10 mouse cellular contexts compared by ENCODE assay signal in genomic region chr16:44667118-44667517, GRCm38 (mm10). TPM values are rescaled to one million over a fixed set of nuclear protein-coding genes. Genes with fewer than 3 reads are reported as not detected.
DNase-seq lines count a peak whose midpoint lies in the region; ATAC-seq and TF ChIP-seq lines count a peak whose summit lies in the region.
"Had no signal": no experiment of that assay in that cellular context is flagged by ENCODE, and none has a peak within 500 bp of the region (broad histone marks: within the 10 kb centered on the region; RNA-seq: fewer than 3 reads in every experiment).

No protein-coding gene starts in this region.

- no peak overlapping the region for H3K4me3 ChIP-seq in kidney, embryonic 15.5 days (replicated peaks)
- H3K4me3 ChIP-seq in embryonic facial prominence, embryonic 15.5 days (replicated peaks), result no peak overlapping the region
- H3K4me3 ChIP-seq in hindbrain, embryonic 11.5 days (ENCODE audit: low read depth, low read length), result no peak overlapping the region
- no peak overlapping the region for H3K4me3 ChIP-seq in limb, embryonic 15.5 days
- H3K4me3 ChIP-seq in lung, adult 2 months (replicated peaks; ENCODE audit: extremely low read depth, low read depth, low read length), result no peak overlapping the region

- TF ChIP-seq POLR2A in lung, adult 2 months (IDR thresholded peaks at IDR 0.05; ENCODE audit: borderline replicate concordance, extremely low read depth, low read depth, low read length), result no peak

- WGBS in kidney, embryonic 15.5 days, result 23% methylated on average over 6 of the region's 6 CpGs
- WGBS in embryonic facial prominence, embryonic 15.5 days, result 65% methylated on average over 6 of the region's 6 CpGs
- WGBS in hindbrain, embryonic 11.5 days, result 57% methylated on average over 6 of the region's 6 CpGs
- WGBS in limb, embryonic 15.5 days, result 12% methylated on average over 6 of the region's 6 CpGs
- WGBS in lung, adult 2 months, result 68% methylated on average over 6 of the region's 6 CpGs

- peak overlapping the region; percentile 51 for H3K27ac ChIP-seq in kidney, embryonic 15.5 days
- H3K27ac ChIP-seq in embryonic facial prominence, embryonic 15.5 days (replicated peaks), result 0 out of 2 replicates have a peak overlapping the region, but pooled peaks have one; percentile 25
- peak overlapping the region; percentile 48 for H3K27ac ChIP-seq in hindbrain, embryonic 11.5 days (ENCODE audit: low read depth, low read length)
- H3K27ac ChIP-seq in limb, embryonic 15.5 days, result peak overlapping the region; percentile 88

- ATAC-seq in kidney, embryonic 15.5 days (replicated peaks; ENCODE audit: low FRiP score), result no peak
- no peak for ATAC-seq in embryonic facial prominence, embryonic 15.5 days (ENCODE audit: insufficient number of reproducible peaks, low FRiP score, low TSS enrichment, low read depth)
- no peak for ATAC-seq in hindbrain, embryonic 11.5 days (ENCODE audit: low FRiP score)
- no peak for ATAC-seq in limb, embryonic 15.5 days (ENCODE audit: insufficient number of reproducible peaks, low FRiP score, low TSS enrichment, low read depth)

- no peaks in the 10 kb centered on the region for H3K9me3 ChIP-seq in kidney, embryonic 15.5 days (replicated peaks)
- no peaks in the 10 kb centered on the region for H3K9me3 ChIP-seq in embryonic facial prominence, embryonic 15.5 days (replicated peaks)
- H3K9me3 ChIP-seq in hindbrain, embryonic 11.5 days (ENCODE audit: control insufficient read depth, low read length), result no peaks in the 10 kb centered on the region
- H3K9me3 ChIP-seq in limb, embryonic 15.5 days, result no peaks in the 10 kb centered on the region

- H3K9ac ChIP-seq in kidney, embryonic 15.5 days, result no peak overlapping the region
- H3K9ac ChIP-seq in embryonic facial prominence, embryonic 15.5 days, result no peak overlapping the region
- H3K9ac ChIP-seq in hindbrain, embryonic 11.5 days (ENCODE audit: low read depth, low read length), result no peak overlapping the region
- H3K9ac ChIP-seq in limb, embryonic 15.5 days, result no peak overlapping the region

- no peaks in the 10 kb centered on the region for H3K27me3 ChIP-seq in kidney, embryonic 15.5 days
- H3K27me3 ChIP-seq in embryonic facial prominence, embryonic 15.5 days, result no peaks in the 10 kb centered on the region
- no peaks in the 10 kb centered on the region for H3K27me3 ChIP-seq in hindbrain, embryonic 11.5 days (ENCODE audit: control insufficient read depth, insufficient read depth, low read length)
- no peaks in the 10 kb centered on the region for H3K27me3 ChIP-seq in limb, embryonic 15.5 days

- TF ChIP-seq CTCF in lung, adult 2 months (IDR thresholded peaks at IDR 0.05; ENCODE audit: insufficient read depth, low read length), result no peak

- no peak for DNase-seq in kidney, postnatal 10 days
- DNase-seq in hindbrain, embryonic 11.5 days (ENCODE audit: low spot score), result no peak
- DNase-seq in adrenal gland, adult (ENCODE audit: inconsistent age in 2 of 2, low spot score in 1 of 2), result no peak
- no peak for DNase-seq in lung, adult 2 months
- DNase-seq: gastrocnemius, postnatal 25 days; lung, adult 18-20 months; spleen, adult 18-20 months had no signal

- no peaks in the 10 kb centered on the region for H3K36me3 ChIP-seq in kidney, embryonic 15.5 days
- H3K36me3 ChIP-seq in embryonic facial prominence, embryonic 15.5 days, result no peaks in the 10 kb centered on the region
- no peaks in the 10 kb centered on the region for H3K36me3 ChIP-seq in hindbrain, embryonic 11.5 days (ENCODE audit: control insufficient read depth, insufficient read depth, low read length)
- H3K36me3 ChIP-seq in limb, embryonic 15.5 days, result no peaks in the 10 kb centered on the region

- no peak overlapping the region for H3K4me2 ChIP-seq in kidney, embryonic 15.5 days
- H3K4me2 ChIP-seq in embryonic facial prominence, embryonic 15.5 days (replicated peaks), result no peak overlapping the region
- H3K4me2 ChIP-seq in hindbrain, embryonic 11.5 days (replicated peaks; ENCODE audit: low read depth, low read length), result no peak overlapping the region
- no peak overlapping the region for H3K4me2 ChIP-seq in limb, embryonic 15.5 days

- peaks cover 34% of the 10 kb centered on the region for H3K4me1 ChIP-seq in kidney, embryonic 15.5 days
- H3K4me1 ChIP-seq in embryonic facial prominence, embryonic 15.5 days, result peaks cover 20% of the 10 kb centered on the region
- H3K4me1 ChIP-seq in hindbrain, embryonic 11.5 days (replicated peaks; ENCODE audit: control insufficient read depth, insufficient read depth, low read length), result peaks cover 2% of the 10 kb centered on the region; the same call in 1 of the 2 replicates
- H3K4me1 ChIP-seq in limb, embryonic 15.5 days, result peaks cover 65% of the 10 kb centered on the region
- H3K4me1 ChIP-seq in lung, adult 2 months (ENCODE audit: control insufficient read depth, insufficient read depth, low read length), result no peaks in the 10 kb centered on the region

RNA-seq across cellular contexts. Expression of gene Nepro, which starts 57.0 kb away (rescaled TPM):
- 10.5 and 11.3 TPM in 2 replicates for polyA plus RNA-seq in kidney, embryonic 15.5 days (2015; fragmentation: Nextera tagmentation; extraction: Ambion mirVana)
- polyA plus RNA-seq in embryonic facial prominence, embryonic 15.5 days (2015; fragmentation: Nextera tagmentation; extraction: Ambion mirVana), result 7.3 and 7.9 TPM in 2 replicates
- 10.6 and 13.1 TPM in 2 replicates for polyA plus RNA-seq in hindbrain, embryonic 11.5 days (2014; fragmentation: Nextera tagmentation; extraction: Ambion mirVana)
- polyA plus RNA-seq in limb, embryonic 15.5 days (2015; fragmentation: Nextera tagmentation; extraction: Ambion mirVana), result 6.9 and 7.4 TPM in 2 replicates
- polyA plus RNA-seq in lung, adult 2 months (2012; rRNA removed), result 3.1 and 3.2 TPM in 2 replicates

Comparison
In these comparisons a context has a peak if more than half of its experiments do, and no peak if none do; other contexts are left out.
1. H3K27ac ChIP-seq: peak in every context shown above with its lines; median percentile 88 in limb, embryonic 15.5 days; 51 in kidney, embryonic 15.5 days; 48 in hindbrain, embryonic 11.5 days; 25 in embryonic facial prominence, embryonic 15.5 days.